Mouse (Mus musculus) limb, embryonic 14.5 days (tissue): ENCODE results near the gene Mpp2. TPM values are rescaled to one million over a fixed set of nuclear protein-coding genes. Genes with fewer than 3 reads are reported as not detected.

Source experiments
- ATAC-seq: fragments of 200-750 bp; cut with Nextera tagmentation; 2 replicates; pipeline ENCODE4 v1.8.0; 2017; ENCODE audit warnings: low read depth, moderate number of reproducible peaks, moderate TSS enrichment; ENCODE audit not compliant: low FRiP score
- DNase-seq: peaks from one replicate; pipeline ENCODE4 v3.0.0-alpha.2; 2015; ENCODE audit warnings: low spot score
- H3K27ac ChIP-seq: fragments of 300-500 bp; sonication (generic); replicated peaks from 2 replicates; pipeline ENCODE4 v1.5.1; 2014; ENCODE audit warnings: low read depth, mild to moderate bottlenecking, low read length, moderate library complexity, mixed read lengths
- H3K27me3 ChIP-seq: fragments of 300-500 bp; sonication (generic); 2 replicates; pipeline ENCODE4 v1.6.1; 2014; ENCODE audit warnings: low read length, mixed read lengths; ENCODE audit not compliant: control insufficient read depth, insufficient read depth
- H3K36me3 ChIP-seq: fragments of 300-500 bp; sonication (generic); 2 replicates; pipeline ENCODE4 v1.6.1; 2014; ENCODE audit warnings: mild to moderate bottlenecking, low read length, moderate library complexity, mixed read lengths; ENCODE audit not compliant: control insufficient read depth, insufficient read depth
- H3K4me1 ChIP-seq: fragments of 300-500 bp; sonication (generic); 2 replicates; pipeline ENCODE4 v1.6.1; 2014; ENCODE audit warnings: antibody characterized with exemption, low read length, mixed read lengths; ENCODE audit not compliant: control insufficient read depth, insufficient read depth
- H3K4me2 ChIP-seq: fragments of 300-500 bp; sonication (generic); replicated peaks from 2 replicates; pipeline ENCODE4 v1.6.1; 2014; ENCODE audit warnings: low read depth, mild to moderate bottlenecking, low read length, moderate library complexity; ENCODE audit not compliant: severe bottlenecking
- H3K4me3 ChIP-seq: fragments of 300-500 bp; sonication (generic); replicated peaks from 2 replicates; pipeline ENCODE4 v1.5.1; 2014; ENCODE audit warnings: low read length
- H3K9ac ChIP-seq: fragments of 300-500 bp; sonication (generic); 2 replicates; pipeline ENCODE4 v1.6.1; 2014; ENCODE audit warnings: mild to moderate bottlenecking, low read depth, low read length, moderate library complexity; ENCODE audit not compliant: severe bottlenecking
- H3K9me3 ChIP-seq: fragments of 300-500 bp; sonication (generic); 2 replicates; pipeline ENCODE4 v1.6.1; 2016; ENCODE audit warnings: low read length; ENCODE audit not compliant: control insufficient read depth
- POLR2A ChIP-seq: fragments of 200-500 bp; IDR thresholded peaks from 2 replicates; pipeline ENCODE4 v1.8.0; 2012; ENCODE audit warnings: inconsistent platforms, mild to moderate bottlenecking, moderate library complexity, borderline replicate concordance; ENCODE audit not compliant: insufficient read depth, insufficient read length; ENCODE audit errors: extremely low read depth
- WGBS: fragments of 180-500 bp; shearing (Covaris S2); extraction: QIAGEN DNeasy Blood & Tissue Kit; methylation state at CpG from one replicate; pipeline ENCODE4 v1.1.7; 2014; 5-methylcytosine and 5-hydroxymethylcytosine counted together
- polyA plus RNA-seq, 2 experiments: library from polyadenylated mRNA; depleted of rRNA in 1 of 2; stranded (reverse) in 1 of 2; unstranded in 1 of 2; fragments of >200 nt; fragmentation: Nextera tagmentation in 1 of 2; extraction: Ambion mirVana in 1 of 2; gene quantifications; 2 replicates each; pipeline versions ENCODE4 v1.2.1 to v1.2.3; 2012 to 2014

Gene Mpp2
- polyA plus RNA-seq, 2 experiments, result 6.6 to 20.5 TPM

DNA sequence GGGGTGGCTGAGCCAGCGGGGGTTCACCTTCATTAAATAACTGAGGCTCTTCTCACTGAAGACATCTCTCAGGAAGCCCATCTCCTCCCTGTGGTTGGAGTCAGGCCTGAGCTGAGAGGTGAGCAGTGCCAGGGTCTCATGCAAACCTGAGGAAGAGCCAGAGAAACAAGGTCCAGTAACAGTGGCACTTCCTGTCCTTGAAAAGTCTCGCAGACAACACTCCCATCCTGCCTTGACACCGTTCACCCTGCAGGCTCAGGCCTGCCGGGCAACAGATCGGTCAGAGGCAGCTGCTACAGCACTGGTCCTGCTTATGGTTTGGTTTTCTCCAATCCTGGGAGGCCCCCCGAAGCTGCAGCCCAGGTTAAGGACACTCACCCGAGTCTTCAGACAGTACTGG is 63.0 kb downstream of the Mpp2 start:
- DNase-seq (no peak), ATAC-seq (no peak)
- WGBS, result 43% methylated on average over 7 of the region's 7 CpGs
- no peak for TF ChIP-seq POLR2A
- H3K4me2 ChIP-seq, result no peak overlapping the region
- H3K4me1 ChIP-seq, result peaks cover 10% of the 10 kb centered on the region
- H3K9me3 ChIP-seq, result no peaks in the 10 kb centered on the region
- H3K4me3 ChIP-seq, result no peak overlapping the region
- no peaks in the 10 kb centered on the region for H3K27me3 ChIP-seq
- no peak overlapping the region for H3K27ac ChIP-seq
- peaks cover 4% of the 10 kb centered on the region; the same call in 1 of the 2 replicates for H3K36me3 ChIP-seq
- no peak overlapping the region for H3K9ac ChIP-seq

DNA sequence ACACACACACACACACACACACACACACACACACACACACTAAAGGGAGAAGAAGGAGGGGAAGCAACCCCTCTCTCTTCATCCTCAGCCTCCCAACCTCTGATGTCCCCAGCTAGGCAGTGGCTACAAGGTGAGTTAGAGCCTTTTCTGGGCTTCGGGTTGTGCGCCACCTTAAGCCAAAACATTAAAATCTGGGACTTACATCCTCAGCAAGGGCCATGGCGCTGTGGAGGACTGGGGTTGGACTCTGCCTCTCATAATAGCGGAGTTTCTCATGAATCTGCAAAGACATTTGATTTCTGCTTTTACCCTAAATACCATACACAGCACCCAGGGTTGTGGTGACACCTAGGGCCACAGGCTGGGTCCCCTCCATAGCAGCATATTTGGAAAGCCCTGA is 63.4 kb downstream of the Mpp2 start:
- Histone ChIP-seq H3K27ac (no peak overlapping the region), H3K4me2 (no peak overlapping the region), H3K9ac (no peak overlapping the region), H3K9me3 (no peaks in the 10 kb centered on the region), H3K27me3 (no peaks in the 10 kb centered on the region), H3K36me3 (peaks cover 4% of the 10 kb centered on the region; the same call in 1 of the 2 replicates), H3K4me1 (peaks cover 10% of the 10 kb centered on the region), H3K4me3 (no peak overlapping the region)
- DNase-seq, result no peak
- 79% methylated on average over 4 of the region's 4 CpGs for WGBS
- TF ChIP-seq POLR2A, result no peak
- ATAC-seq, result no peak

DNA sequence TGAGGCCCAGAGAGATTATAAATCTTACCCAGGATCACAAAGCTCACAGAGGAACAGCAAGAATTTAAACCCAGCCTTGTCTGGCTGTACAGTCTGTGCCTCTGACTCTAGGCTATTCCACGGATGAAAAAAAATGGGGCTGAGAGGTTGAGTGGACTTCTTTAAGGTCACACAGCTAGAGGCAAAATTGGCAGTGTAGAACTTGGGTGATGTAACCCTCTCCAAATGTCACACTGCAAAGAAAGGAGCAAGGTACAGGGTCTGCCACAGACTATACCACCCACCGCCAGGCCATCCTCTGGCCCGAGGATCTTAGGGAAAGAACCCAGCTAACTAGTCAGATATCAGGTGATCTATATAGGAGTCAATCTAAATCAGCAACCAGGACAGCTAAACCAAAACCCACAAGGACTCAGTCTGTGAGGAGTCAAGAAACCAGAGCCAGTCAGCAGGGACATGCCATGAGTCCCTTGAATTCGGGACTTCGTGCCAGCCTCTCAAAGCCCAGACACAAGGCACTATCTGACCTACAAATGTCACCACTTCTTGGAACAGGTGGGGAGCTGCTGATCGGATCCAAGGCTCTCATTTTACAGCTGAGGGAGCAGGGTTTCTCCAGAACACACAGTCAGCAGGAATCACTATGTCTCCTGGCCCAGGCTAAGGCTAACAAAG is 64.1 kb downstream of the Mpp2 start:
- no peak for ATAC-seq

DNA sequence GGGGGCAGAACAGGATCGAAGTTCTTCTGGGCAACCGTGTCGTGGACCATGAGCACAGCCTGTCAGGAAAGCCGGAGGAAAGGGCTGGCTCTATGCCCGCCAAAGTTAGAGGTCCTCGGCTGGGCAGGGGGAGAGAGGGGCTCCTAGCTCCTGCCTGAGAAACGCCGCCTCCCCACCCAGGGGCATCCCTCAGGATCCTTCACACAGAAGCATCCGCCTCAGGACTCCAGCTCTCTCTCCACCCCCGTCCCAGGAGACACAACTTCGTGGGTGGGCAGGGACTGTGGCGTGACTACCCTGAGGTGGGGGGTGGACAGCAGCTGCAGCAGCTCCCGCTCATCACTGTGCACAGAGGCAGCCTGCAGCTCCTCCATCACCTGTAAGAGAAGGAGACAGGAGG is 64.9 kb downstream of the Mpp2 start:
- no peak for TF ChIP-seq POLR2A
- ATAC-seq, result no peak
- WGBS, result 81% methylated on average over 13 of the region's 13 CpGs
- Histone ChIP-seq H3K9me3 (no peaks in the 10 kb centered on the region), H3K4me3 (no peak overlapping the region), H3K4me1 (peaks cover 10% of the 10 kb centered on the region), H3K27ac (no peak overlapping the region), H3K4me2 (no peak overlapping the region), H3K27me3 (no peaks in the 10 kb centered on the region), H3K9ac (no peak overlapping the region), H3K36me3 (peaks cover 4% of the 10 kb centered on the region; the same call in 1 of the 2 replicates)
- DNase-seq, result no peak

More for the DNA sequence above, 64.1 kb downstream of the Mpp2 start:
- no peaks in the 10 kb centered on the region for H3K27me3 ChIP-seq
- no peak overlapping the region for H3K9ac ChIP-seq
- no peaks in the 10 kb centered on the region for H3K9me3 ChIP-seq
- WGBS, result 87% methylated on average over 6 of the region's 6 CpGs
- no peak overlapping the region for H3K4me2 ChIP-seq
- no peak for TF ChIP-seq POLR2A
- H3K36me3 ChIP-seq, result peaks cover 4% of the 10 kb centered on the region; the same call in 1 of the 2 replicates
- H3K27ac ChIP-seq, result no peak overlapping the region
- peaks cover 10% of the 10 kb centered on the region for H3K4me1 ChIP-seq
- H3K4me3 ChIP-seq, result no peak overlapping the region
- DNase-seq, result no peak

DNA sequence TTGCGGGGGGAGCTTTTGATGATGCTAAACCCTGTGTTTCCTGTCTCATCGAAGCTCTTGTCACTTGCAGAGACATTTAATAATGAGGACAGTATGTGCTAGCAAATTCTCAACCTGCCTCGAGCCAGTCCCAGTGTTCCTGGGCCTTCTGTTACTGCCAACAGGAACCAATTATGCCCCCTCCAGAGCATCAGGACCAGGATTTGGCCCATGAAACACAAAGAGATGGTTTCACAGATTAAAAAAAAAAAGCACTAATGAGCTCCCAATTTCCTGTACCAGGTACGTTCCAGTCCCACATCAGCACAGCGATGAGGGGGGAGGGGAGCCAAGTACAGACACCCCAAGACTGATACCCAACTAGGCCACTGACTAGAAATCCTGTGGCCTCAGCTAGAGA is 67.1 kb downstream of the Mpp2 start:
- Histone ChIP-seq H3K27me3 (no peaks in the 10 kb centered on the region), H3K9me3 (no peaks in the 10 kb centered on the region), H3K9ac (no peak overlapping the region), H3K4me1 (peaks cover 6% of the 10 kb centered on the region; the same call in 1 of the 2 replicates), H3K4me3 (no peak overlapping the region), H3K27ac (no peak overlapping the region), H3K4me2 (no peak overlapping the region), H3K36me3 (peaks cover 9% of the 10 kb centered on the region; the same call in 1 of the 2 replicates)
- ATAC-seq (no peak), DNase-seq (no peak)
- TF ChIP-seq POLR2A, result no peak
- 54% methylated on average over 5 of the region's 5 CpGs for WGBS

DNA sequence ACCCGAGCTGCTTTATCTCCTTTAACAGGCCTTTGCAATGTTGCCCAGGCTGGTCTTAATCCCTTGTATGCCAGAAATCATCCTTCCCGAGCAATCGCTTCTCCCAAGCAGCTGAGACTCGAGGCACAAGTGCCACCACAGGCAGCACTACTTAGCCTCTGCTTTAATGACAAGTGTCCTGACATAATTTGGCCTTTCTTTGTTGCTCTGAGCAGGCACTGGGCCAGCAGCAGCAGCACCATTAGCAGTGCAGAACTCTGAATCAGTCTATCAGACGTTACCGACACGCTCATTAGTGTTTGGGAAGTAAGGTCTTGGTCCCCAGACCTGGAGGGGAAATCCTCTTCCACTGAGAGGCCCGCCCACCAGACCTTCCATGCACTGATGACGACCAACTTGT is 68.6 kb downstream of the Mpp2 start:
- Histone ChIP-seq H3K27me3 (no peaks in the 10 kb centered on the region), H3K27ac (no peak overlapping the region), H3K4me2 (no peak overlapping the region), H3K4me1 (no peaks in the 10 kb centered on the region), H3K9me3 (no peaks in the 10 kb centered on the region), H3K4me3 (no peak overlapping the region), H3K9ac (no peak overlapping the region), H3K36me3 (peaks cover 9% of the 10 kb centered on the region; the same call in 1 of the 2 replicates)
- 81% methylated on average over 9 of the region's 9 CpGs for WGBS
- TF ChIP-seq POLR2A, result no peak
- ATAC-seq (no peak), DNase-seq (no peak)
